ENCODE assay signal across 25 mouse cellular contexts in the genomic region with DNA sequence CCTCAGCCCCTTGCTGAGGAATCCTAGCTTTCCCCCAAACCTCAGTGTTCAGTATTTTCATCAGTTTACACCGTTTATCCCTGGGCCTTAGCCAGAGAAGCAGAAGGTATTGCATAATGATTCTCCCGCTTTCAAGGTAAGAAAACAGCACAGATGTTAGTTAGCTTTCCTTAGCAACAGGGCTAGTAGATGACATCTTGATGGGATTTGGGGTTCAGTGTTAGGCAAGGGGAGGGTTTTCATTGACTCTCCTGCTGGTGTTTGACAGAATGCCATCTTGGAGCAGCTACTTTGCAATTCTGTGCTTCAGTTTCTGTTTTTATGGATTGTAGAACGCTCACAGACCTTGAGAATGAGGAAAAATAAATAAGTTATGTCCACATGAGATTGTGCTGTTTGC.
DNase-seq lines count a peak whose midpoint lies in the region; ATAC-seq and TF ChIP-seq lines count a peak whose summit lies in the region.
"Had no signal": no experiment of that assay in that cellular context is flagged by ENCODE, and none has a peak within 500 bp of the region (broad histone marks: within the 10 kb centered on the region; RNA-seq: fewer than 3 reads in every experiment).

No protein-coding gene starts in this region.

- peak; percentile 36 for ATAC-seq in frontal cortex, adult (ENCODE audit: low TSS enrichment)
- no peak for ATAC-seq in liver, embryonic 11.5 days (replicated peaks; ENCODE audit: low FRiP score)
- ATAC-seq in midbrain, embryonic 16.5 days = no peak
- ATAC-seq in intestine, postnatal 0 days = no peak
- ATAC-seq: CD4-positive, CD25-positive, alpha-beta regulatory T cell, adult 4 months; intestine, embryonic 16.5 days had no signal

- no peaks in the 10 kb centered on the region for H3K79me2 ChIP-seq in liver, adult 2 months (ENCODE audit: control insufficient read depth, insufficient read depth, low read length)

- H3K4me2 ChIP-seq in liver, embryonic 11.5 days = no peak overlapping the region
- H3K4me2 ChIP-seq in midbrain, embryonic 16.5 days (ENCODE audit: low read length) = no peak overlapping the region
- H3K4me2 ChIP-seq in intestine, postnatal 0 days (replicated peaks; ENCODE audit: low read depth) = no peak overlapping the region
- H3K4me2 ChIP-seq: hindbrain, embryonic 12.5 days; lung, embryonic 15.5 days; midbrain, embryonic 12.5 days; neural tube, embryonic 12.5 days had no signal

- H3K9me3 ChIP-seq in liver, embryonic 11.5 days (ENCODE audit: control insufficient read depth, low read length) = no peaks in the 10 kb centered on the region
- no peaks in the 10 kb centered on the region for H3K9me3 ChIP-seq in midbrain, embryonic 16.5 days (replicated peaks; ENCODE audit: control insufficient read depth, low read length, poor library complexity, severe bottlenecking)
- H3K9me3 ChIP-seq in intestine, postnatal 0 days (ENCODE audit: control insufficient read depth) = no peaks in the 10 kb centered on the region
- H3K9me3 ChIP-seq: hindbrain, embryonic 12.5 days; lung, embryonic 15.5 days; midbrain, embryonic 12.5 days; neural tube, embryonic 12.5 days had no signal

- no peak for TF ChIP-seq POLR2A in liver, adult 2 months (IDR thresholded peaks at IDR 0.05; ENCODE audit: extremely low read depth, insufficient read depth, low read length)
- no peak for TF ChIP-seq POLR2A in cortical plate, adult 2 months (IDR thresholded peaks at IDR 0.05; ENCODE audit: extremely low read depth, insufficient read depth, low read length)

- H3K27ac ChIP-seq in liver, adult 2 months (replicated peaks; ENCODE audit: insufficient read depth, low read depth, low read length) = no peak overlapping the region
- no peak overlapping the region for H3K27ac ChIP-seq in liver, embryonic 11.5 days (ENCODE audit: low read depth, low read length)
- peak overlapping the region; percentile 61; the same call in 1 of the 2 replicates for H3K27ac ChIP-seq in cortical plate, adult 2 months (ENCODE audit: insufficient read depth, low read length)
- H3K27ac ChIP-seq in midbrain, embryonic 16.5 days (ENCODE audit: low read length) = 0 out of 2 replicates have a peak overlapping the region, but pooled peaks have one; percentile 52
- no peak overlapping the region for H3K27ac ChIP-seq in intestine, postnatal 0 days (ENCODE audit: low read depth, low read length)
- H3K27ac ChIP-seq: hindbrain, embryonic 12.5 days; lung, embryonic 15.5 days; midbrain, embryonic 12.5 days; neural tube, embryonic 12.5 days had no signal

- no peaks in the 10 kb centered on the region; the same call in 1 of the 2 replicates for H3K4me1 ChIP-seq in liver, adult 2 months (ENCODE audit: control insufficient read depth, insufficient read depth, low read length)
- no peaks in the 10 kb centered on the region for H3K4me1 ChIP-seq in liver, embryonic 11.5 days (replicated peaks; ENCODE audit: control insufficient read depth, insufficient read depth, low read length)
- H3K4me1 ChIP-seq in cortical plate, adult 2 months (ENCODE audit: control insufficient read depth, insufficient read depth, low read length) = peaks cover 8% of the 10 kb centered on the region
- peaks cover 8% of the 10 kb centered on the region; the same call in 1 of the 2 replicates for H3K4me1 ChIP-seq in midbrain, embryonic 16.5 days (ENCODE audit: control insufficient read depth, insufficient read depth, low read length)
- H3K4me1 ChIP-seq in intestine, postnatal 0 days (replicated peaks; ENCODE audit: control insufficient read depth, insufficient read depth, low read length) = no peaks in the 10 kb centered on the region
- H3K4me1 ChIP-seq: lung, embryonic 15.5 days; neural tube, embryonic 12.5 days had no signal

- TF ChIP-seq CTCF in liver, adult 2 months (IDR thresholded peaks at IDR 0.05; ENCODE audit: low read depth, low read length) = no peak
- TF ChIP-seq CTCF in cortical plate, adult 2 months (IDR thresholded peaks at IDR 0.05; ENCODE audit: extremely low read depth, insufficient read depth, low read length) = no peak
- no peak for TF ChIP-seq CTCF in intestine, postnatal 0 days (IDR thresholded peaks at IDR 0.05; ENCODE audit: low read depth)

- no peak for DNase-seq in frontal cortex, postnatal 10 days (ENCODE audit: low spot score in 2 of 2)
- peak; percentile 6 for DNase-seq in liver, adult 2 months (ENCODE audit: extremely low read depth, low read depth, low spot score)
- DNase-seq in liver, embryonic 11.5 days (ENCODE audit: low spot score) = no peak
- DNase-seq: adrenal gland, postnatal 14 days; cerebellum, adult 18-20 months; cerebellum, postnatal 10 days; heart, postnatal 14 days; kidney, adult 9 months; kidney, postnatal 10 days; layer of hippocampus, postnatal 36 days; liver; thymus, adult 2 months; thymus, postnatal 36 days had no signal

- H3K27me3 ChIP-seq in liver, adult 2 months (ENCODE audit: control insufficient read depth, insufficient read depth, low read length) = no peaks in the 10 kb centered on the region; the same call in 1 of the 2 replicates
- H3K27me3 ChIP-seq in liver, embryonic 11.5 days (replicated peaks; ENCODE audit: control insufficient read depth, insufficient read depth, low read length) = no peaks in the 10 kb centered on the region
- H3K27me3 ChIP-seq in midbrain, embryonic 16.5 days (ENCODE audit: control insufficient read depth, insufficient read depth, low read depth, low read length) = no peaks in the 10 kb centered on the region
- H3K27me3 ChIP-seq in intestine, postnatal 0 days (replicated peaks; ENCODE audit: control insufficient read depth, insufficient read depth, low read length) = no peaks in the 10 kb centered on the region
- H3K27me3 ChIP-seq: hindbrain, embryonic 12.5 days; lung, embryonic 15.5 days; midbrain, embryonic 12.5 days; neural tube, embryonic 12.5 days had no signal

- H3K36me3 ChIP-seq in liver, adult 2 months (ENCODE audit: control insufficient read depth, insufficient read depth, low read length) = no peaks in the 10 kb centered on the region
- no peaks in the 10 kb centered on the region for H3K36me3 ChIP-seq in liver, embryonic 11.5 days (ENCODE audit: control insufficient read depth, insufficient read depth, low read length)
- H3K36me3 ChIP-seq in midbrain, embryonic 16.5 days (ENCODE audit: control insufficient read depth, insufficient read depth, low read length) = no peaks in the 10 kb centered on the region
- H3K36me3 ChIP-seq in intestine, postnatal 0 days (ENCODE audit: control insufficient read depth, insufficient read depth) = no peaks in the 10 kb centered on the region
- H3K36me3 ChIP-seq: hindbrain, embryonic 12.5 days; lung, embryonic 15.5 days; midbrain, embryonic 12.5 days; neural tube, embryonic 12.5 days had no signal

- H3K9ac ChIP-seq in liver, adult 2 months (ENCODE audit: low read depth, low read length) = no peak overlapping the region
- H3K9ac ChIP-seq in liver, embryonic 11.5 days (ENCODE audit: low read depth, low read length) = no peak overlapping the region
- no peak overlapping the region for H3K9ac ChIP-seq in midbrain, embryonic 16.5 days (ENCODE audit: low read depth, low read length)
- no peak overlapping the region for H3K9ac ChIP-seq in intestine, postnatal 0 days (ENCODE audit: low read depth, low read length)
- H3K9ac ChIP-seq: hindbrain, embryonic 12.5 days; lung, embryonic 15.5 days; midbrain, embryonic 12.5 days; neural tube, embryonic 12.5 days had no signal

- H3K4me3 ChIP-seq in liver, adult 2 months (ENCODE audit: insufficient read depth, low read depth, low read length) = no peak overlapping the region
- no peak overlapping the region for H3K4me3 ChIP-seq in liver, embryonic 11.5 days (ENCODE audit: low read depth, low read length)
- H3K4me3 ChIP-seq in cortical plate, adult 2 months (ENCODE audit: insufficient read depth, low read length) = no peak overlapping the region
- no peak overlapping the region for H3K4me3 ChIP-seq in midbrain, embryonic 16.5 days (ENCODE audit: low read depth, low read length)
- no peak overlapping the region for H3K4me3 ChIP-seq in intestine, postnatal 0 days (ENCODE audit: low read depth, low read length)
- H3K4me3 ChIP-seq: erythroblast, embryonic 14.5 days; hindbrain, embryonic 12.5 days; lung, embryonic 15.5 days; midbrain, embryonic 12.5 days; myocyte; neural tube, embryonic 12.5 days had no signal

- 30% methylated on average over 3 of the region's 3 CpGs for WGBS in liver, adult 2 months
- WGBS in liver, embryonic 11.5 days = 62% methylated on average over 3 of the region's 3 CpGs
- WGBS in midbrain, embryonic 16.5 days = 59% methylated on average over 3 of the region's 3 CpGs
- 50% methylated on average over 3 of the region's 3 CpGs for WGBS in intestine, postnatal 0 days

Comparison
In these comparisons a context has a peak if more than half of its experiments do, and no peak if none do; other contexts are left out.
1. H3K27ac ChIP-seq: peak in cortical plate, adult 2 months (single experiment) and midbrain, embryonic 16.5 days (single experiment); none in liver, adult 2 months (single experiment), liver, embryonic 11.5 days (single experiment) and intestine, postnatal 0 days (single experiment).